Mouse (Mus musculus) inflammation-experienced regulatory T-cells, adult 16 weeks (primary cell): Measurements from ENCODE around the gene Rbm41. TPM values are rescaled to one million over a fixed set of nuclear protein-coding genes. Genes with fewer than 3 reads are reported as not detected.

Experiments used
- polyA plus RNA-seq: library from polyadenylated mRNA; unstranded; fragments of 100-300 nt; shearing (Covaris generic); gene quantifications from one replicate; pipeline ENCODE4 v1.2.1, GENCODE M21; 2017

Rbm41 gene
- 11.8 TPM for polyA plus RNA-seq

GRCm38 (mm10) chrX:139997740-139998690 is at the start of gene Rbm41:
TSS of gene Rbm41 (minus strand) at chrX:139998595.

GRCm38 (mm10) chrX:139870938-139871791 is 127.2 kb downstream of the Rbm41 start, which contains the start of gene Morc4:
TSS of gene Morc4 (minus strand) at chrX:139871677.

Other genes with a start within 250 kb of the Rbm41 start
- gene Ripply1, start 216.2 kb downstream of the Rbm41 start, polyA plus RNA-seq: not detected
- gene Cldn2, start 197.8 kb downstream of the Rbm41 start, polyA plus RNA-seq: not detected
- not detected for gene Morc4, start 126.9 kb downstream of the Rbm41 start, polyA plus RNA-seq
- gene Nup62cl, start 64.1 kb upstream of the Rbm41 start, polyA plus RNA-seq: not detected
- not detected for gene Pih1h3b, start 64.3 kb upstream of the Rbm41 start, polyA plus RNA-seq